Mouse (Mus musculus) liver, adult 2 months (tissue): ENCODE measurements around the gene Map2.

Experiments used
- CTCF ChIP-seq: fragments of 200-500 bp; IDR thresholded peaks from 2 replicates; pipeline ENCODE4 v1.5.1; 2011; ENCODE audit warnings: low read depth, low read length, control low read depth
- POLR2A ChIP-seq: fragments of 200-500 bp; IDR thresholded peaks from 2 replicates; pipeline ENCODE4 v1.6.1; 2011; ENCODE audit warnings: low read length, control low read depth; ENCODE audit not compliant: insufficient read depth; ENCODE audit errors: extremely low read depth

DNA sequence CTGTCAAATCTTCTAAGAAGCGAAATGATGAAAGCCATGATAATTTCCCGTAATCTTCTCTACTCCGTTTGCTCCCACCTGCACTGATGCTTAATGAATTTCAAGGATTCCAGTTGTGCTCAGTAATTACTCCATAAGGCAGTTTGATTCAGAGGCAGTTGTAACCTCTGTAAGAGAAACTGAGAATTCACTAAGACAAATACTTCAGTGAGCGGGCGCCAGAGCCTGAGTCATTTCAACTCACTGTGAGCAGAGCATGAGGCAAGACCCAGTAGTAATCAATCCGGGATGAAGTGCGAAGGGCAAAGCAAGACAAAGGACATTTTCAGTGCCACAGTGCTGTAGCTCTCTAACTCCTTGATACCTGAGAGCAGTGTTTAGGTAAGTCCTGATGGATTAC lies 194.4 kb downstream of the Map2 start:
- no peak for TF ChIP-seq POLR2A
- TF ChIP-seq CTCF = no peak
